Mouse (Mus musculus): ENCODE results near the gene Hist3h2a.

The Hist3h2a gene

DNA sequence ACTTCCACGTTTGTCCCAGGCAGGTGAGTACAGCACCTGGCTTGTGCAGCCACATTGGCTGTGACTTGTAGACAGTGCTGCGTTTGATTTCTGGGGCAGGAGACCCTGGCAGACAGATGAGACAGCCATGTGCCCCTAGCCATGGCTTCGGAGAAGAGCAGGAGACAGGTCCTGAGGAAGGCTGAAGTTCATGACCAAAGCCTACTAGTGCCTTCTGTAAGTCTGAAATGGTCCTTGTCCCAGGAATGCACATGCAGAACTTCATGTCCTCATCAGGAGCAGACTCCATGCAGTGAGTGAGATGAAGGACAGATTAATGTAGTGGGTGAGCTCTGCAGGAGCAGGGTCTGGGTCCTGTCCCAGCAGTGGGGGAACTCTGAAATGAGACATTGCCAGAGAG lies 37.4 kb downstream of the Hist3h2a start:
- DNase-seq (ENCODE audit: low spot score), result no peak

DNA sequence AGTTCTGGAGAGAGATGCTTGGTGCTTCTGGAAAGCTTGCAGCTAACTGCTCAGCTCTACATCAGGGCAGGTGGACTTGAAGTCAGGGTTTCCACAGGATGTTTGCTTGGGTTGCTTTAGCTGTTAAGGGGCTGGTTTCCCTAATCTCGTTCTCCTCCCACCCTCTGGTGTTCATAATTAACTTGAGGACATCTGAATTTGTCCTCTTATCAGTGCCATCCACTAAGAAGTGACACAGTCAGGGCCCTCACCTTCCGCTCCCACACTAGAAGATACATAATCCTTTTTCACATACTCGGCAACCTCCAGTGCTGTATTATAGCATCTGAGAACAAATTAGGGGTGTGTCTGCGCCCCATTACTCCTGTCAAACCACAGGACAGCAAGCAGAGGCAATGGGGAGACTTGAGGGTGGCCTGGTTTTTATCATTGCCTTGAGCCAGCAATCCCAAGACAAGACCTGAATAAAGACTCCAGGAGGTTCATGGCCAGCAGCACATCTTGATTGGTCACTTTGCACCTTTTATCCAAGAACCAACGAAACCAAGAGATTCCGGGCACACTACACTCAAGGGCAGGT lies 38.7 kb downstream of the Hist3h2a start:
- DNase-seq (ENCODE audit: low spot score), result no peak

DNA sequence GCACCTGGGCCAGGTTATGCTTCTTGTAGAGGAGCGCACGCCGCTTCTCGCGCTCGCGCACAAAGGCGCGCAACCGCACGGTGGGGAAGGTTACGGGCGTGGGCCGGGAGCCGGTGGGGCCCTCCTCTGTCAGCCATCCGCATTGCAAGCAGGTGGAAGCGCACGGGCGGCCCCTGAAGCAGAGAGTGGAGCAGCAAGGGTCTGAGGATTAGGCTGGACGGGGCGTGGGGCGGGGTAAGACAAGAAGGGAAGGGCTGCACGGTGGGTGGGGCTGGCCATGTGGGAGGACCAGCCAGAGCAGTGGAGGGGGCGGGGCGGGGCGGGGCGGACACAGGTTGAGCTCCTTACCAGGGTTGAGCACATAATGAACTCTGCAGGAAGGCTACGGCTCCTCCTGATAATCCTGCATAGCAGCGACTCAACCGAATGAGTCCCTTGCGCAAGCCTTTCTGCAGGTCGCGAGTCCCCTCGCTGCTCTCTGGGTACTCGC lies 39.9 kb downstream of the Hist3h2a start:
- peak; percentile 30 for DNase-seq (ENCODE audit: low spot score)

DNA sequence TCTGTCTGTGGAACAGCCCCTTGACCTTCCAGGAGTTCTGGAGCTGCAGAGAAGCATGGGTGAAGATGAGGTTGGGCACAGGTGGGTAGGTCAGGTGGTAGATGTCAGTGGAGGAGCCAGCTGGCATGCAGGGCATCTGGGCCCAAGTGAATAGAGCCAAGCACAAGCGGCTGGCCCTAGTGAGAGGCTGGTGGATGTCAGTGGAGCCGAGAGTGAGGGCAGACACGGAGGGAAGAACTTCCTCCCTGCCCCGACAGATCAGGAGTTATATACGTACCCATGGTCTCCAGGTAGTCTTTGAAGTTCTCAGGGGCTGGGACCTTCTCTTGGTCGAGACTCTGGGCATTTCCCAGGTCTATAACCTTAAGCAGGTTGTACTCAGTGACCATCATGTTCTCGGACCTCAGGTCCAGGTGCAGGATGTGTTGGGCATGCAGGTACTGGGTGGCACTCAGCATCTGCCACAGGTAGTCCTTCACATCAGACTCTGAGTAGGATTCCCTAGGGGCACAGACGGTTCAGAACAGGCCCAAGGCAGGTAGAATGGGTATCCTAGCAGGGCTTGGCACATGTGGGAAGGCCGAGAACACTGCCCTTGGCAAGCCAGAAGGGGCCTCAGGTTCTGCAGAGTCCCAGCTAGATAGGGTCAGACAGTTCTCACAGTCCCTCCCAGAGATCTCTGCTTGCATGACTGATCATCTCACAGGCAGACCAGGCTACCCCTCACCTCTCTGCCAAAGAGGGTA lies 40.7 kb downstream of the Hist3h2a start:
- DNase-seq (ENCODE audit: low spot score), result no peak

DNA sequence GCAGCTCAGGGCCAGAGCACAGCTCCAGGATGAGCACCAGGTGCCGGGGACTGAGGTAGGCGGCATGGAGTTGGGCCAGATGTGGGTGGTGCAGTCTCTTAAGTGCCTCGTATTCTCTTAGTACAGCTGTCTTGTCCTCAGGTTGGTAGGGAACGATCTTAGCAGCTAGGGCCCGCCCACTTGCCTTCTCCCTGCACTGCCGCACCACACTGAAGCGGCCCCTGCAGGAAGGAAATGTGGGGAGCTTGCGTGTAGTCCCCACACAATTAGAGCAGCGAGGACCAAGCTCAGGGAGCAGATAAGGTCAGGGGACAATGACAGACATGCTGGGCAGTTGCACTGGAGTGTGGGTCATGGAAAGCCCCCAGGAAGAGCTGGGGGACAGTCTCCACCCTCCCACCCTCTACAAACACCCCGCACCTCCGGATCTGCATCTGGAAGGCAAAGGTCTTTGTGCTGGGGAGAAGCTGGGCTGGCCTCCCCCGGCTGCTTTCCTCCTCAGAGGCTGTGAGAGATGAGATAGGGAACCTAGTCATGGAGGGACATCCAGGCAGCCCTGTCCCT lies 41.4 kb downstream of the Hist3h2a start:
- no peak for DNase-seq (ENCODE audit: low spot score)

DNA sequence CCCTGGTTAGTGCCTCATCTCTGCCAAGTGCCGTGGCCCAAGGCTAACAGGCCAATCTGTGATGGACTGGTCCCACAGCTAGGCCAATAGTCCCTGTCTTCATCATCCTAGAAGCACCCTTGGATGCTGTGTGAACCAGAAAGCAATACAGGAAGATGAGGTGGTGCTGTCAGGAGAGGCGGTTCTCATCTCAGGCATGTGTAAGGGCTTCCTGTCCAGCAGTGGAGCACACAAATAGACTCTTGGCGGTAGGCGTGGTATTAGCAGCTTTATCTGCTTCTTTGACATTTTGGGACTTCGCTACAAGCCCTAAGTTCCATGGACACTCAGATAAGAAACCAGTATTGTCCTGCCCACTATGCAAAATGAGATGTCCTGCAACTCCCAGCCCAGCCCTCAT lies 43.1 kb downstream of the Hist3h2a start:
- no peak for DNase-seq (ENCODE audit: low spot score)

DNA sequence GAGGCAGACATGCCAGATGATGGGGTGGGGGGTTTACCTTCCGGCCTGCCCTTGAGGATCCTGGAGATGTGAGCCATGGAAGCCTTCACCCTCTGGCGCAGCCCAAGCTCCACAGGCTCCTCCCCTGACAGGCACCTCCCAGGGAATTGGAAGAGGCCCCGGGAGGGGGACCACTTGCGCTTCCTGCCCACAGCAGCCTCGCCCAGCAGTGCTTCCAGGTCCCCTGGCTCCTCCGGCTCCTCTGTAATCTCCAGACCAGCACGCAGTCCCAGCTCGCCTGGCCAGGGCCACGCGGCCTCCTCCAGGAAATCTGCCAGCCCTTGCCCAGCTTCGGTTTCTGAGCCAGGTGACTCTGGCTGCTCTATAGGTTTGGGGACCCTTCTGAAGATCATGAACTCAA lies 44.7 kb downstream of the Hist3h2a start:
- DNase-seq (ENCODE audit: low spot score), result no peak

DNA sequence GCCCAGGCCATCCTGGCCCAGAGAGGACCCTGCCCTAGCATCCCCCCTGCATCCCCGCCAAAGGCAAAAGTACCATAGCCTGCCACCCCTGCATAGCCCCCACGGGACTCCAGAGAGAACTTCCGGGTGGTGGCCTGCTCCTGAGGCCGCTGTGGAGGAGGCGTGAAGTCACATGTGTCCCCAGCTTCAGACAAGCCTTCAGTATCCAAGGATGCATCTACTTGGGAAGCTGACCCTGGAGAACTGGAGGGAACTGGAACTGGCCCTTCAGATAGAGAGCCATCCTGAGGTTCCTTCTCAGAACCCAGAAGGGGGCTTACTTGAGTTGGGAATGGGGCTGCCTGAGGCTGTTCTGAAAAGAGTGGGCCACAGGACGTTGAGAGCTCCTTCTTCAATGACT lies 45.3 kb downstream of the Hist3h2a start:
- no peak for DNase-seq (ENCODE audit: low spot score)

DNA sequence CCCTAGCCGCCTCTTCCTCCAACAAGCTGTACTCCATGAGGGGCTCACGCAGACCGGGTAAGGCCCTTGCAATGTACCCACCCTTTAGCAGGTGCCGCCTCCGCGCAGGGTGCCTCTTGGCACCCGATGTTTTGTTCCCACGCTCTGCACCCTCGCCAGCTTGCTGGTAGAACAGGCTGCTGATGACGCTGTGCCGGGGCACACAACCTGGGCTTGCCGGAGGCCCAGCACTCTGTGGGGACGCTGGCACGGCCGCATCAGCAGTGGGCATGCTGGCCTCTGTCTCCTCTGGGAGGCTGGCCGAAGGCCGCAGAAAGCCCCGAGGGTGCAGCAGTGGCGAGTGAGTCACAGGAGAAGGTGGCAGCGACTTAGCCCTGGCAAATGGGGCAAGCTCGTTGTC lies 46.1 kb downstream of the Hist3h2a start:
- DNase-seq (ENCODE audit: low spot score), result no peak

DNA sequence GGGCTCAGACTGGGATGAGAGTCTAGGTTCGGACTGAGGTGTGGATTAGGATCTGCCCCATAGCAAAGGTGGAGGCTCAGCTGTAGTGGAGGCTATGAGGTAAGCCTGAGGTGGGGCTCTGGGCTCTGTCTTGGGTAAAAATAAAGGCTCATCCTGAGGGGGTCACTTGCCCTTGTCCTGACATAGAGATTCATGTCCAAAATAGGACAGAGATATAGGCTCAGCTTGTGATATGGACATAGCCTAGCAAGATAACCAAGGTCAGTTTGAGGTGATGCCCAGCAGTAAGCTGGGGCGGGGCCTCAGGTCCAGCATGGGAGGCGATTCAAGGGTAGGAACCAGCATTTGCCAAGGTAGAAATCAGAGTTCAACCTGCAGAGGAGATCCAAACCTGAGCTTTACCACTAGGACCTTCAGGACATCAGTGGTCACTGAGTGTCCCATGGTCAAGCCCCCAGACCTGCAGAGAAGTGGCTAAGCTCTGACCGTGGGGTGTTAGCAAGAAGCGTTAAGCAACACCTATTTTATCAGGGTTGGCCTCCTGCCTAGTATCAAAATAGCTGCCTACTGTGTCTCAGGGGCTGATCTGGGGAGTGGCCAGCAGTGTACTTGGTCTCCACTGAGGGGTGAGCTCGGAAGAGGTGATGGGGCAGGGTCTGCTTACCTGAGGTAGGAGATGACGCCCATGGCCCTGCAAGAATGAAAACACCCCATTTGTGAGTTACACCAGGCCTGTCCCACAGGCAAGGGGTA lies 48.0 kb downstream of the Hist3h2a start:
- DNase-seq (ENCODE audit: low spot score), result no peak

All from urinary bladder, postnatal 25 days (tissue).